Mouse (Mus musculus): ENCODE measurements around the gene Meis3. TPM values are rescaled to one million over a fixed set of nuclear protein-coding genes. Genes with fewer than 3 reads are reported as not detected.

The Meis3 gene
- polyA plus RNA-seq, 1 experiment from 2014 or later, result 14.5 TPM

GRCm38 (mm10) chr7:16132926-16133325 lies 42.0 kb upstream of the Meis3 start:
- Histone ChIP-seq H3K9ac (ENCODE audit: low read length) (no peak overlapping the region), H3K27ac (ENCODE audit: low read length) (no peak overlapping the region), H3K4me3 (ENCODE audit: low read length) (no peak overlapping the region), H3K36me3 (ENCODE audit: control insufficient read depth, insufficient read depth) (no peaks in the 10 kb centered on the region), H3K4me1 (ENCODE audit: control insufficient read depth, insufficient read depth, low read length) (peaks cover 21% of the 10 kb centered on the region), H3K27me3 (ENCODE audit: control insufficient read depth, insufficient read depth, low read length) (peaks cover 5% of the 10 kb centered on the region; the same call in 1 of the 2 replicates), H3K9me3 (replicated peaks; ENCODE audit: control insufficient read depth, low read length) (no peaks in the 10 kb centered on the region), H3K4me2 (ENCODE audit: low read depth, low read length) (no peak overlapping the region)
- no peak for ATAC-seq (replicated peaks; ENCODE audit: extremely low read depth, insufficient read depth, low FRiP score)
- WGBS, result 55% methylated on average over 3 of the region's 3 CpGs

DNA sequence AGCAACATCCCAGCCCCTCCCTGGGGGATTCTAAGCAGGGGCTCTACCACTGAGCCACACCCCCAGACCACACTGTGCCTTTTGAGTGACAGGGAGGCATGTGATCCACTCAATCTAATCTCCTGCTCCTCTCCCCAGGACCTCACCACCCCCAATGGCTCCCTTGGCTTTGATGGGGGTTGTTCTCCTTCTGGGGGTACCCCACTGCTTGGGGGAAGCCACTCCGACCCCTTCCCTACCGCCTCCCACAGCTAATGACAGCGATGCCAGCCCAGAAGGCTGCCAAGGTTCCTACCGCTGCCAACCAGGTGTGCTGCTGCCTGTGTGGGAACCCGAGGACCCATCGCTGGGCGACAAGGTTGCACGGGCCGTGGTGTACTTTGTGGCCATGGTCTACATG lies 41.2 kb upstream of the Meis3 start:
- Histone ChIP-seq H3K4me2 (ENCODE audit: low read depth, low read length) (no peak overlapping the region), H3K4me1 (ENCODE audit: control insufficient read depth, insufficient read depth, low read length) (peaks cover 14% of the 10 kb centered on the region), H3K36me3 (ENCODE audit: control insufficient read depth, insufficient read depth) (no peaks in the 10 kb centered on the region), H3K27me3 (ENCODE audit: control insufficient read depth, insufficient read depth, low read length) (peaks cover 5% of the 10 kb centered on the region; the same call in 1 of the 2 replicates), H3K9ac (ENCODE audit: low read length) (no peak overlapping the region), H3K27ac (ENCODE audit: low read length) (no peak overlapping the region), H3K9me3 (replicated peaks; ENCODE audit: control insufficient read depth, low read length) (no peaks in the 10 kb centered on the region), H3K4me3 (ENCODE audit: low read length) (no peak overlapping the region)
- no peak for ATAC-seq (replicated peaks; ENCODE audit: extremely low read depth, insufficient read depth, low FRiP score)
- WGBS, result 91% methylated on average over 9 of the region's 9 CpGs

- Histone ChIP-seq H3K9me3 (replicated peaks; ENCODE audit: control insufficient read depth, low read length) (no peaks in the 10 kb centered on the region), H3K4me2 (ENCODE audit: low read depth, low read length) (no peak overlapping the region), H3K36me3 (ENCODE audit: control insufficient read depth, insufficient read depth) (no peaks in the 10 kb centered on the region), H3K27ac (ENCODE audit: low read length) (no peak overlapping the region), H3K4me3 (ENCODE audit: low read length) (no peak overlapping the region), H3K9ac (ENCODE audit: low read length) (no peak overlapping the region), H3K4me1 (ENCODE audit: control insufficient read depth, insufficient read depth, low read length) (peaks cover 9% of the 10 kb centered on the region), H3K27me3 (ENCODE audit: control insufficient read depth, insufficient read depth, low read length) (peaks cover 5% of the 10 kb centered on the region; the same call in 1 of the 2 replicates)
- no peak for ATAC-seq (replicated peaks; ENCODE audit: extremely low read depth, insufficient read depth, low FRiP score)
- 75% methylated on average over 7 of the region's 7 CpGs for WGBS
Measured at GRCm38 (mm10) chr7:16134951-16135392, 39.9 kb upstream of the Meis3 start.

DNA sequence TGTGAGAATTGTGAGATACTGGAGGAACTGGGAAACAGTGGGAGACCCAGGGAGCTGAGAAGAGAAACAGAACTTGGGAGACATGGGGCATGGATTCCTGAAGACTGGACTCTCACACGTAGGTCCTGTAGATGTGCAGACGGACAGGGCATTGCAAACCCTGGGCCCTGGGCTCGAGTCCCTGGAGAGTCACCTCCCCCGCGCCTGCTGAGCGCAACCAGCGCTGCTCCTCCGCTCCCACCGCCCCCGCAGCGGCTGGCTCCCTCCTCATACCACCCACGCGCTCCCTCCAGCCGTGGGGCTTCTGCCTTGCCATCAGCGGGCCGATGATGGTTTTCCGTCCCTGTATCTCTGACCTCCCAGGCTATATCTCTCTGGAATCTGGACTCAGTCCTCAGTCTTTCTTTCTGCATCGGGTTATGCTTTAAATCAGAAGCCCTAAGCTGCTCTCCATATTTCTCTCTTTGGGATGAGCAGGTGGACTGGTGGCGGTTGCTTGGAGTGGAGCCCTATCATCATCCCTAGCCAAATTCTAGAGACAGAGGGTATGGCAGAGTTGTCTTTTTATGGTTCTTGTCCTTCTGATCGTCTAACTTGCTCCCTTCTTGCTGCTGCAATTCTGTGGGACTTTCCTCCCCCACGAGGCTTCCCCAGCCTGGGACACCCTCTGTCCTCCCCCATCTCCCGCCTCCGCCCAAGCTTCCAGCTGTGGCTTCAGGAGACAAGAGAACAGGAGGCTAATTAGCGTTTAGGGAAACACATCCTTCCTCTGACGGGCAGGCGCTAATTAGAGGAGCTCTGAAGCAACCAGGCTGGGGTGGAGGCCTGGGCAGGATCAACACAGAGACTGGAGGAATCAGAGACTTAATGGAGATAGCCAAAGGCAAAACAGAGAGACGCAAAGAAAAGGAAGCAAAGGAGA lies 28.1 kb upstream of the Meis3 start:
- peaks cover 14% of the 10 kb centered on the region for H3K27me3 ChIP-seq (ENCODE audit: control insufficient read depth, insufficient read depth, low read length)
- no peak overlapping the region for H3K27ac ChIP-seq (ENCODE audit: low read length)
- H3K9me3 ChIP-seq (replicated peaks; ENCODE audit: control insufficient read depth, low read length), result no peaks in the 10 kb centered on the region
- no peak overlapping the region for H3K4me2 ChIP-seq (ENCODE audit: low read depth, low read length)
- H3K9ac ChIP-seq (ENCODE audit: low read length), result no peak overlapping the region
- no peaks in the 10 kb centered on the region for H3K36me3 ChIP-seq (ENCODE audit: control insufficient read depth, insufficient read depth)
- ATAC-seq (replicated peaks; ENCODE audit: extremely low read depth, insufficient read depth, low FRiP score), result no peak
- H3K4me1 ChIP-seq (ENCODE audit: control insufficient read depth, insufficient read depth, low read length), result no peaks in the 10 kb centered on the region
- H3K4me3 ChIP-seq (ENCODE audit: low read length), result no peak overlapping the region
- WGBS, result 32% methylated on average over 27 of the region's 27 CpGs

- H3K4me1 ChIP-seq (ENCODE audit: control insufficient read depth, insufficient read depth, low read length), result no peaks in the 10 kb centered on the region
- 12% methylated on average over 15 of the region's 15 CpGs for WGBS
- H3K36me3 ChIP-seq (ENCODE audit: control insufficient read depth, insufficient read depth), result no peaks in the 10 kb centered on the region
- ATAC-seq (replicated peaks; ENCODE audit: extremely low read depth, insufficient read depth, low FRiP score), result no peak
- H3K4me2 ChIP-seq (ENCODE audit: low read depth, low read length), result no peak overlapping the region
- H3K27ac ChIP-seq (ENCODE audit: low read length), result no peak overlapping the region
- H3K9ac ChIP-seq (ENCODE audit: low read length), result no peak overlapping the region
- no peaks in the 10 kb centered on the region for H3K9me3 ChIP-seq (replicated peaks; ENCODE audit: control insufficient read depth, low read length)
- no peak overlapping the region for H3K4me3 ChIP-seq (ENCODE audit: low read length)
- H3K27me3 ChIP-seq (ENCODE audit: control insufficient read depth, insufficient read depth, low read length), result peaks cover 14% of the 10 kb centered on the region
Measured at GRCm38 (mm10) chr7:16147643-16148042, 27.2 kb upstream of the Meis3 start.

DNA sequence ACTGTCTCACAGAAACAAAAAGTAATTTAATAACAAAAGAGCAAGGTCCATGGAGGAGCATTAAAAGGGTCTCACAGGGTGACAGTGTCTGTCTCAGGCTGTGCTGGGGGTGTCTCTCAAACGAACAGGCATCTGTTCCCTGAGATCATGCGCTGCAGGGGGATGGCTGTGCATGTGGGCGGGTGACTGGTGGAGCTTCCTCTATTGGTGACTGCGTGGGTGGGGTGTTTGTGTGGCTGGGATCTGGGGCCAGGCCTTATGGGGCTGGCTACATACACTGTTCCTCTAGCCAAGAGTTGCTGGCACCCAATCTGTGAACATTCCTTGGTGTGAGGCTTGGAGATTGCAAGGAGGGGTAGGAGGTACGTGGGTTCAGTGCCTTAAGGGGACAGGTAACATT lies 25.6 kb upstream of the Meis3 start:
- ATAC-seq (replicated peaks; ENCODE audit: extremely low read depth, insufficient read depth, low FRiP score), result no peak
- Histone ChIP-seq H3K4me3 (ENCODE audit: low read length) (no peak overlapping the region), H3K4me1 (ENCODE audit: control insufficient read depth, insufficient read depth, low read length) (no peaks in the 10 kb centered on the region), H3K9me3 (replicated peaks; ENCODE audit: control insufficient read depth, low read length) (no peaks in the 10 kb centered on the region), H3K27ac (ENCODE audit: low read length) (no peak overlapping the region), H3K4me2 (ENCODE audit: low read depth, low read length) (no peak overlapping the region), H3K27me3 (ENCODE audit: control insufficient read depth, insufficient read depth, low read length) (peaks cover 14% of the 10 kb centered on the region), H3K9ac (ENCODE audit: low read length) (no peak overlapping the region), H3K36me3 (ENCODE audit: control insufficient read depth, insufficient read depth) (no peaks in the 10 kb centered on the region)
- WGBS, result 44% methylated on average over 5 of the region's 5 CpGs

DNA sequence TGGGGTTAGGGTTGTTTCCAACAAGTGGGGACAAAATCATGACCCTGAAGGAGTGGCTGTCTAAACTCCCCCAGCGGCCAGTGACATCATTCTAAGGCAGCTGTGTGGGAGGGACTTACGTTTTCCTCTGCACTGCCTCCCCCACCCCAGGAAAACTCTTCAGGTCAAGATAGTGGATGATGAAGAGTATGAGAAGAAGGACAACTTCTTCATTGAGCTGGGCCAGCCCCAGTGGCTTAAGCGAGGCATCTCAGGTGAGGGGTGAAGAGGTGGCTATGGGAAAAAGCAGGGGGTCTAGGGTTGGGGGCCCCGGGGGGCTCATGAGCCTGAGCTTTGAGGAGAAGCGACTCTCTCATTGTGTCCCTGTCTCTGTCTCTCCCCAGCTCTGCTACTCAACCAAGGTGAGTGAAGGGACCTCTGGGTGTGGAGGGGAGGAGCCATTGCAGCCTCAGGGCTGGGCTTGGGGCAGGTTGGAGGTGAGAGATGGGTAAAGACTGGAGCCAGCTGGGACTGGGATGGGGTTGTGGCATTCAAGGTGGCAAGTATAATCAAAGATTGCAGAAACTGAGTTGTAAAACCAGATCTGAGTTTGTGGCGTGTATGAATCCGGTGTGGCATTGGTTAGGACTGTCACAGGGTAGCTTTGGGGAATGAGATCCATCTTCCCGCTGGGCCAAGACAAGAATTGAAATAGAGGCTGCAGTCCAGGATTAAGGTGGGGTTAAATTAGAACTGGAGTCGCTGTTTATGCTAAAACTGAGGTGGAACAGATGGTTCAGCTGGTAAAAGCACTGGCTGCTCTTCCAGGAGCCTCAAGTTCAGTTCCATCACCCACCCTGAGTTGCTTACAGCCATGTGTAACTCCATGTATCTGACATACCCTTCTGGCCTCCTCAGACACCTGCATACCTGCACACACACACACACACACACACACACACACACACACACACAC lies 24.4 kb upstream of the Meis3 start:
- Histone ChIP-seq H3K4me1 (ENCODE audit: control insufficient read depth, insufficient read depth, low read length) (peaks cover 6% of the 10 kb centered on the region), H3K4me3 (ENCODE audit: low read length) (no peak overlapping the region), H3K27me3 (ENCODE audit: control insufficient read depth, insufficient read depth, low read length) (peaks cover 14% of the 10 kb centered on the region), H3K4me2 (ENCODE audit: low read depth, low read length) (no peak overlapping the region), H3K9ac (ENCODE audit: low read length) (no peak overlapping the region), H3K9me3 (replicated peaks; ENCODE audit: control insufficient read depth, low read length) (no peaks in the 10 kb centered on the region), H3K27ac (ENCODE audit: low read length) (no peak overlapping the region), H3K36me3 (ENCODE audit: control insufficient read depth, insufficient read depth) (no peaks in the 10 kb centered on the region)
- ATAC-seq (replicated peaks; ENCODE audit: extremely low read depth, insufficient read depth, low FRiP score), result no peak
- 58% methylated on average over 9 of the region's 9 CpGs for WGBS

DNA sequence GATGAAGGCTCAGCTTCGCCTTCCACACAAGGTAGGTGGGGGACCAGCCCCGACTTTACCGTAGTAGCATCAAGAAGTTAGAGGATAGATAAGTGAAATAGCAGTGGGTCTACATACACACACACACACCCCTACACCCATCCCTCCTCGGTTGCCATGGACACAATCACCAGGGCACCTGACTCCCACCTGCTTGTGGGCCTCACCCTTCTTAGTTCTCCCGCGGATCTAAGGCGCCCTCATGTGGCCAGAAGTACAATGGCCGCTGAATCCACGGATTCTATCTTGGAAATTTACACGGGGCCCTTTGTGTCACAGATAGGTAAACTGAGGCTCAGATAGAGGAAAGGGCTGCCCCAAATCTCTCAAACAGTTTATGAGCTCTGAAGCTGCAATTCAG lies 21.4 kb upstream of the Meis3 start:
- H3K4me1 ChIP-seq (ENCODE audit: control insufficient read depth, insufficient read depth, low read length), result peaks cover 14% of the 10 kb centered on the region
- H3K4me2 ChIP-seq (ENCODE audit: low read depth, low read length), result no peak overlapping the region
- 0 out of 2 replicates have a peak, but pooled peaks cover 4% of the 10 kb centered on the region for H3K27me3 ChIP-seq (ENCODE audit: control insufficient read depth, insufficient read depth, low read length)
- H3K4me3 ChIP-seq (ENCODE audit: low read length), result no peak overlapping the region
- H3K9me3 ChIP-seq (replicated peaks; ENCODE audit: control insufficient read depth, low read length), result no peaks in the 10 kb centered on the region
- no peak overlapping the region for H3K27ac ChIP-seq (ENCODE audit: low read length)
- H3K9ac ChIP-seq (ENCODE audit: low read length), result no peak overlapping the region
- no peaks in the 10 kb centered on the region for H3K36me3 ChIP-seq (ENCODE audit: control insufficient read depth, insufficient read depth)
- 13% methylated on average over 10 of the region's 10 CpGs for WGBS
- ATAC-seq (replicated peaks; ENCODE audit: extremely low read depth, insufficient read depth, low FRiP score), result no peak

Measured in heart, embryonic 16.5 days (tissue).